Mouse (Mus musculus) urinary bladder, postnatal 14 days (tissue): ENCODE results near the gene Hist1h1e.

Source experiments
- DNase-seq: peaks from one replicate; pipeline ENCODE4 v3.0.0; 2021; ENCODE audit warnings: low spot score

The Hist1h1e gene

DNA sequence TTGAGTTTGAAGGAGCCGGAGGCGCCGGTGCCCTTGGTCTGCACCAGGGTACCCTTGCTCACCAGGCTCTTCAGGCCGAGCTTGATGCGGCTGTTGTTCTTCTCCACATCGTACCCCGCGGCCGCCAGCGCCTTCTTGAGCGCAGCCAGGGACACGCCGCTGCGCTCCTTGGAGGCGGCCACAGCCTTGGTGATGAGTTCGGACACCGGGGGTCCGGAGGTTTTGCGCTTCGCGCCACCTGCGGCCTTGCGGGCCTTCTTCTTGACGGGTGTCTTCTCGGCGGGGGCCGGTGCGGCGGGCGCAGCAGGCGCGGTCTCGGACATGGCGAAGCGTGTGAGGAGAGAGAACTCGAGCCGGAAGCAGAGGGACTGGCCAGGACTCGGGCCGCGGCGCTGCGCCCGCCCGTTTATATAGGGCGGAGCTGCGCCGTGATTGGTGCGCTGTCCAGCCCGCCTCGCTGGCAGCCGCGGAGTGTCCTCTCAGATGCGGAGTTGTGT, at the start of gene Hist1h1e:
TSS of gene Hist1h1e (minus strand) at position 384 of the 497 bp plus-strand sequence.
- peak; percentile 91 for DNase-seq

DNA sequence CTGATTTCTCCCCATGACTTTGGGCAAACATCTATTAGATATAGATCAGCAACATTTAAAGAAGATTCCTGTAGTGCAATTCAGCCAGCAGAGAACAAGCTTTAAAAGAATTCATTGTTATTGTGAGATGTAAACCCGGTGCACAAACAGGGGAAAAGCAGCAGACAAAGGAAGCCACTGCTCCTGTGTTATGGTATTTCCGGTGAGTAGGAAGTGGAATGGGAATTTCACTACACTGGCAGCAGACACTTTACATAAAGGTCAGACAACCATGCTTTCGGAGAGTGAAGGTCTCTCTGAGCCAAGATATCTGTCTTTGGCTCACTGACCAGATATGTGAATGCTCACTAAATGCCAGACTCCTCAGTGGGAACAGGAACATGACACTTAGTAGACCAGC, 40.2 kb upstream of the Hist1h1e start:
- DNase-seq = no peak

DNA sequence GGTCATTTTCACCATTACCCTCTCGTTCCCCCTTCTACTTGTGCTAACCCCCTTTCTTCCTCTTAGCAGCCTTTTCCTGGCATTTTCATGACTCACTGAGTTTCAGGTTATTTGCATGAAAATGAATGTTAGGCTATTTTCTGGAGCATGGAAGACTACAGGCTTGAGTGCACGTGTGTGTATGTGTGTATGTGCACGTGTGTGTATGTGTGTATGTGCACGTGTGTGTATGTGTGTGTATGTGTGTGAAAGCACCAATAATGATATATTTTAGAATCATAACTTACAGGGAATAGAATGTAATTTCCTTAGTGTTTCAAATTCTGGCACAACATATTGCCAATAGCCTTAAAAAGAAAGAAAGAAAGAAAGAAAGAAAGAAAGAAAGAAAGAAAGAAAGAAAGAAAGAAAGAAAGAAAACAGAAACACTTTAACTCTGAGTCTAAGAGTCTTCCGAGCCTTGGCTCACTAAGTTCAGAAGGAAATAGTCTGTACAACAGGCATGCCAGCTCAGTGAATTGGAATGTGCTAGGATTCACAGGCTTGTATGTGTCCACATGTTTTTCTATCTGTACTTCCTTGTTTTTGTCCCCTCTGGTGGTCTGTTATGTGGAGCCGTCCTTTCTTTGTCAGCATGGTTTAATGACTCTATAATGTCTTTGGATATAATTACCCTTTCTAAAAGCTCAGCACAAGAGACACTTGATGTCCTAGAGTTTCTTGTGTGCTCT, 37.4 kb upstream of the Hist1h1e start:
- DNase-seq = no peak

DNA sequence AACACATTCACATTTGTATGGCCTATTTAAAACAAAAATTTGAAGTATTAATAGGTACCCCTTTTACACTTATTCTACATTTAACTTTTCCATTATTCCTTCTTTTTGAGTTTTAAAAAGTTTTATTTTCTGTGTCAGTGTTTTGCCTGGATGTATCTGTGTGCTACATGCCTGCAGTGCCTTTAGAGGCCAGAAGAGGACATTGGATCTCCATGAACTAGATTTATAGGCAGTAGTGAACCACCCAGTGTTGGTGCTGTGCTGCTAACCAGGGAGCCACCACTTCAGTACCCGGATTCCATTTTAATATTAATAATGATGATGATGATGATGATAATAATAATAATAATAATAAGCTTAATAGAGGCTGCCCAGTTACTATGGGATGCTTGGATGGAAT, 8.3 kb upstream of the Hist1h1e start:
- no peak for DNase-seq

DNA sequence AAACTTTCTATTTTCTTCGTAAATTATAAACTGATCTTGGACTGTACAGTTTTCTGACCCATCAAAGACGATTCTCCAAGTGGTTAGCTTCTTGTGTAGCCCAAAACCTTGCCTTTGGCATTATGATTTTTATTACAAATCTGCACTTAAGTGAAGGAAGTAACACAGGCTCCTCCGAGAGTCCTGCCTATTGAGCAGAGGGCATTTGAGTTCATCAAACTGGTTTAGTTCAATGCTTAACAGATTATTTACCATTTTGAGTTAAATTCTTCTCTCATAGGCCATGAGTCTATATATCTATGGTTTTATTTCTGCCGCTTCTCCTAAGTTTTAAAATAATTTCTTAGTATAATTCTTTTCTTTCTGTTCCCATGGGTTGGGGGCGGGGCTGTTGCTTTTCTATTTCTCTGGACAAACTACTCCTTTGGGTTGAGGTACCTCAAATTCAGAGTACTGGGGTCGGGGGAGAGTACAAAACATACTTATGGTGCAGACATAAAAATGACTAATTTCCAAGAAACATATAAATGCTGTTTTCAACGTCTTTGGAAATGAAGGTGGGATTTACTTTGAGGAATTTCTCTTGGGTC, 598 bp upstream of the Hist1h1e start:
- DNase-seq = no peak

DNA sequence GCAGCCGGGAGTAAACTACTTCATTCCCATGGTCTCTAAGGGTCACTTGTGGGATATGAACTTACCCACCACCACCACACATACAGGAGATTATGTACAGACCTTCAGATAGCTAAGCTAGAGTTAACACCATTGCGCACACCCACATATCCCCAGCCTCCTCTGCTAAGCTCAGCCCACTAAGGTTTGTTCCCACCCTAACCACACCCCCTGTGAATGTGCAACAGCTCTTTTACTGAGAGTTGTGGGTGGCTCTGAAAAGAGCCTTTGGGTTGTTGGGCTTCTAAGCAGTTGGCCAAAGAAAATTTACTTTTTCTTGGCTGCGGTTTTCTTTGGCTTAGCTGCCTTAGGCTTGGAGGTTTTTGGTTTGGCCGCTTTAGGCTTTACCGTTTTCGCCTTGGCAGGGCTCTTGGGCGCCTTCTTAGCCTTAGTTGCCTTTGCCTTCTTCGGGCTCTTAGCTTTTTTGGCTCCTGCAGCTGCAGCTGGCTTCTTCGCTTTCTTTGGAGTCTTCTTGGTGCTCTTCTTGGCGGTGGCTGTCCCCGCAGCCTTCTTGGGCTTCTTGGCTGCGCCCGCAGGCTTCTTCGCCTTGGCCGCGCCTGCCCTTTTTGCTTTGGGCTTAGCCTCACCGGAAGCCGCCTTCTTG, 705 bp downstream of the Hist1h1e start:
- peak; percentile 79 for DNase-seq

DNA sequence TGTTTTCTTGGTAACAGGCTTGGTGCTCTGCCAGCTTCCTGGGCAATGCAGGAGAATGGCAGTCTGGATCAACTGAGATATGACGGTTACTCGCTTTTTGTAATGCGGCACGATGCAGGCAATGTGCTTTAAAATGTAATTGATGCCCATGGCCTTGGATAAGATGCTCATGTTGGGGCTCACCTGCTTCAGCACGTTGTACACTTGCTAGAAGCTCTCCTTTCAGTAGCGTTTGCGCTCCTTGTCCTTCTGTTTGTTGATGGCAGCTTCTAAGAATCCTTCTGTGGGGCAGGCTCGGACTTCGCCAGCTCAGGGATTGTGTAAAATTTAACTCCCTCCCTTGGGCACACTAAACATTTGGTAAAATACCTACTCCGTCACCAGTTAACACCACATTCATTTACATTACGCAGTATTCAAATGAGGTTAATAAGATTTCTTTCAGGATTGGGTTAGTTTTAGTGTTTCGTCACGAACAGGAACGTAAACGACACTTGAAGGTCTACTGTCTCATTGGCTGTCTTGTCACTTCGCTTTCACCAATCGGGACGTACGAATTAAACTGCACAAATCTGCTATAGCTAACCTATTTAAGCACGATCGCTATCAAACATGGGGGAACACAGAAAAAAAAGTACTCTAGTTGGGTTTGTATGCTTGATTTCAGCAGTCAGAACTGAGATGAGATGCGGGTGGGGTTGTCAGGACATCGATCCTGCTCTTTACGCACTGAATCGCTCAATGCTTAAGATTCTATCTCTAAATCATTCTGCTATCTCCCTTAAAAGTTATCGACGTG, 1.4 kb downstream of the Hist1h1e start, which contains the start of gene Hist1h2be:
TSS of gene Hist1h2be (minus strand) at position 392 of the 799 bp plus-strand sequence.
- DNase-seq = peak; percentile 65

DNA sequence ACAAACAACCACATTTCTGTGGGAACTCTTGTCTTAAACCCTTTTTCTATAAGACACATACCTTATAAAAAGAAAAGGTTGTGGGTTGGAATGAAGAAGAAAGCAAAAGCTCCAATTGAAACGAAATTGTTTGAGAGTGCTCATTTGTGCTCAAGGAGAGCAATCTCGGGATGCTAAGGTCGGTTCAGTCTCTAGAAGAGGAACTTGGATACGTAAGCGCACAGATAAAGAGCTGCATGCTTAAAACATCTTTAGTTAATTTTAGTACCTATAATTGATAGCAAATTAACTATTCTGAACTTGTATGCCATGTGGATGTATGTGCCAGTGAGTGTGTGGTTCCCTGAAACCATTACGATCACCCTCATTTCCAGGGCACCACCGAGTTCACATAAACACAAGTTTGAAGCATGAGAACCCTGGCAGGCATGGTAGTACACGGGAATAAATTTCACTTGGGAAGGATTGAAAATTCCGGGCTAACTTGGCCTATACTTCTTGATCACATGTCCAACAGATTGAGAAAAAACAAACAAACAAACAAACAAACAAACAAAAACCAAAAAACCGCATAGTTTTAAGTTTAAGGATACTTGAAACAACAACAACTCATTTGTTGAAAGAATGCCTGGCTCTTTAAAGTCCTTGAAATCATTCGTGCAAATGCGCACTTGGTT, 2.2 kb downstream of the Hist1h1e start:
- no peak for DNase-seq

DNA sequence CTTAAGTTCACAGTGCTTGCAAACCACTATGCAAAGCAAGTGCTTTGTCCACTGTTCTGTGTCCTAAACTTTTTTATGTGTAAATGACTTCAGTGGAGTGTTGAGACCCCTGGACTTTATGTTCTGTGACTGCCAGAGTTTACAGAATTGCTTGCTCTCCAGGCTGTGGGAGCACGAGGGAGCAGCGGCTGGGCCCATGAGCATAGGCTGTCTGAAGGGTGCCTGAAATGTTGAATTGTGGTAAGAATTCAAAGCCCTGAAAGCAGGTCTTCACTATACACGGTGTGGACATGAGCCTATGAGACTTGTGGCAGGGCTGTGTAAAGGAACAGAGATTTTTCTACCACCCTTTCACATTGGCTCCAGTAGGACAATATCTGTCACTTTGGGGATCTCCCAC, 10.7 kb downstream of the Hist1h1e start:
- DNase-seq = no peak

DNA sequence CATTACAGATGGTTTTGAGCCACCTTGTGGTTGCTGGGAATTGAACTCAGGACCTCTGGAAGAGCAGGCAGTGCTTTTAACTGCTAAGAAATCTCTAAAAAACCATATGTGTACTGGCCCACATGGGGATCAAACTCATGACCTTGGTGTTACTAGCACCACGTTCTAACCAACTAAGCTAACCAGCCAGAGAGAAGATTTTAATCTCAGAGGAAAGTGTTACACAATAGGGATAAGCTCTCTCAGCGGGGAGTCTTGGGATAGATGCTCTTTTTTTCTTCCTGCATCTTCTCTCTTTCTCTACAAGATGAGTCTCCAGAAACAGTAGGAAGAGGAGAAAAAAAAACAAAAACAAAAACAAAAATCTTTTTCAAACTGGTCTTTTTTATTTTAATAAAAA, 12.0 kb downstream of the Hist1h1e start:
- no peak for DNase-seq

DNA sequence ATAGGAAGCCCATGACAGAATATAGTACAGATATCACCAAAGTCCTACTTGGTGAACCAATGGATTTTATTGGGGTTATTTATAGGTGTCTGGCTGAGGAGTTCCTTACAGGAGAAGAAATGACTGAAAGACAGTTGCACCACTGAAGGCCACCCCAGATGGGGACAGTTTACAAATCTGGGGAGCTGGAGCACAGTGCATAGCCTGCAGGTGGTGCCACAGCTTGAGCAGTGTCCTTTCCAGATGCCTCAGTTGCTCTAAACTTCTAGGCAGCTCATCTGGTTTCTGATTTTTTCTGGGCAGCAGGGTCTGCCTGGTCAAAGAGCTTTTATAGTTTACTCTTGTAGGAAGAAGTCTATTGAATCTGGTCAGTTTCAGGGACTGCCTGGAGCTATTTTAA, 12.5 kb downstream of the Hist1h1e start:
- no peak for DNase-seq

DNA sequence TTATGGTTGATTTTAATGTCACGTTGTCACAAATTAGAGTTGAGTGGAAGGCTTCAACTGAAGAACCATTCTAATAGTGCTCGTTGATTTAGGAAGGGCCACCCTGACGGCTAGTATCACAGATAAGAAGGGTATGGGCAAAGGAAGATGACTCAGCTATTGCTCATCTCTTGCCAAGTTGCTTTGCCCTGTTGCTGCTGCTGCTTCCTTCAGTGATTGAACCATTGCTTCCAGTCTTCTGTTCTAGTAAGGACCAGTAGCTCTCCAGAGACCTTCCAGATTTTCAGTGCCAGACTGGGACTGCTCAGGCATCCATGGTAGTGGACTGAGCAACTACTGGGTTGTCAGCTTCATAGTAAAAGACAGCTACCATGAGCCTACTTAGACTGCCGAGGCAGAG, 13.1 kb downstream of the Hist1h1e start:
- DNase-seq = no peak

DNA sequence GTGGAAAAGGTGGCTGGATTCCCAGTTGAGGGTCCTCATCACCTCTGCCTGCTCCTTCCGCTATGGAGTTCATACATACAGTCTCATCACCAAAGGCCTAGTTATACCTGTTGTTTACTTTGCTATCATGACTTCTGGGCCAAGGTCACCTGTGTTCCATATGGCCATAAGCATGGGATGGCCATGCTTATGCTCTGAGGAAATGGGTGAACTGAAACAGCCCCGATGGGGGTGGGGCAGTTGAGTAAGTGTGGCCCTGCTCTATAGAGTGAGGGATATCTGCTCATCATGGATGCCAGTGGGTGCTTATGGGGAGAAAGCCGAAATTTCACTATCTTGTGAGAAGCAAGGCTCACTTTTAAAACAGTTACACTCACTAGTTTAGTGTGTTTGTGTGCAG, 17.3 kb downstream of the Hist1h1e start:
- no peak for DNase-seq

DNA sequence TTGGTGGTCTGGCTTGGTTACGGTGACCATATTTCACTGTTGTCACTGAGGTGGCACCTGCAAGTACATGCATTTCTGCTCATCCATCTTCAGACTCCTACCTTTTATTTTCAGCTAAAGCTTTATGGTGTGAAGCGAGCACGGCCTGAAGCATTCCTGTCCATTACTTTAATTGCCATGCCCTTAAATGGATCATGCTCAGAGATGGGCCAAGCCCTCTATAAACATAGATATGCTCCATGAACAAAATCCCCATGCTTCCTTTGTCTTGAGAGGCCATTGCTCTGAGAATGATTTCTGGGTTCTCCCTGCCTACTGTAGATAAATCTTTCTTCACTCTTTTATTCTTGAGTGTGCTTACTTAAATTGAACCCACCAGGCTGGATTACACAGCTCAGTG, 17.9 kb downstream of the Hist1h1e start:
- no peak for DNase-seq

DNA sequence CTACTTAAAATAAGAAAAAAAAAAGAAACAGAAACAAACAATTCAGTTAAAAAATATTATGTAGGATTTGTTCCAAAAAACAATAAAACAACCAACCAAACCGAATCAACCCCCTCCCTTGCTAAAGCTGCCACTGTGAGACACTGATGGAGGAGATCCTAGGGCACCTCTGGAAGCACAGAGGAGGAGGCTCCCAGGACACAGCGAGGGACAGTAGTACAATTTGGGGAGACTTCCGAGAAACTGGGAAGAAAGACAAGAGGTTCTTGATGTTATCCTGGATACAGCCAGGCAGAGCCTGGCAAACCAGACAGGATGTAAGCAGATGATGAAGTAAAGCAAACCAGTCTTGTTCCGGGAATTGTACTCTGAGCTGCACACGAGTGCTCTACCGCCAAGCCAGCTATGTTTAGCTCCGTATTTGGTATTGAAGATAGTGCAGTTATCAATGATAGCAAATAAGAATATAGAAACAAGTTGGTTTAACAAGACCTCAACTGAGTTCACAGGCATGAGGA, 19.1 kb downstream of the Hist1h1e start:
- DNase-seq = no peak

DNA sequence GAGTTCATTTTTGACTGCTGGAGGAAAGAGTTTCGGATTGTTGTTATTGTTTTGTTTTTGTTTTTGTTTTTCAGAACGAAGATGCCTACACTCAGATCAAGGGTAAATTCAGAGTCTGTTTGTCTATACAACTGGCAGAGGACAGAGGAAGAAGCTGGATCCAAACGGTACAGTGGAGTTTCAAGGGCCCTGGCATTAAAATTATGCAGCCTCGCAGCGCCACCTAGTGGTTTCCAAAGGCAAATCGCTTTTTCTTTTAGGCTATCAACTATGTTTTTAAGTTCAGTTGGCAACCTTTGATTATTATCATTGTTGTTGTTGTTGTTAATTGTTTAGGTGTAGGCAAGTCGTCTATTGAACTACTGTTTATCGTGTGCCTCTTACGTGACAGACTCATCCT, 24.4 kb downstream of the Hist1h1e start:
- DNase-seq = peak; percentile 81

DNA sequence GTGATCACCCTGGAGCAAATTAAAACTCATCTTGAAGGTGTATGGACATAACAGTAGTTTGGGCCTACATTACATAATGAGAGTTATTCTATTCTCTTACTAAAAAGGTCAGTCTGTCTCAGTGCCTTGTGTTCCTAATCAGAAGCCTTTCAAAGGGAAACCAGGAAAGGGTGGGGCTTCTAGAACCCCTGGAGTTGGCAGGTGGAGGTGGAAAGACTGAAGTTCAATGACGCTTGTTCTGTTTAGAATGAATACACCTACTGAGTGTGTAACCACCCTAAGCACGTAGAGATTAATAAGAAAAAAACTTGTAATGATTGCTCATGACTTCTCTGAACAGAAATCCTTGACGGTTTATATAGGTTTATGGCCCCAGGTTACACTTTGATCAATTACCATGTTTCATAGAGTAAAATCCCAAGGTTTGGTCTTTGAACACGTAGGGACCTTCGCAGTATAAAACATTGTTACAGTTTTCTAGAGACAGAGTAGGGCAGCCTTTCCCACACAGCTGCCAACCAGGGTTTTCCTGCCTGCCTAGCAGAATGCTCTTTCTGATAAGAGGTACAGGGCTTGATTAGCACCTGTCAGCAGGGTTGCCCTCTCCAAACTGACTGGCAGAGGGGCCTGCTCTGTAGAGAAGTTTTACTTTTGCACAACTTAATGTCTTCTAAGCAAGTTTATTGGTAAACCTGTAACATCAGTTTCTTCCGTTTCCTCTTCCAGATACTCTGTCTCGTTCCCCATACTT, 26.6 kb downstream of the Hist1h1e start:
- no peak for DNase-seq

DNA sequence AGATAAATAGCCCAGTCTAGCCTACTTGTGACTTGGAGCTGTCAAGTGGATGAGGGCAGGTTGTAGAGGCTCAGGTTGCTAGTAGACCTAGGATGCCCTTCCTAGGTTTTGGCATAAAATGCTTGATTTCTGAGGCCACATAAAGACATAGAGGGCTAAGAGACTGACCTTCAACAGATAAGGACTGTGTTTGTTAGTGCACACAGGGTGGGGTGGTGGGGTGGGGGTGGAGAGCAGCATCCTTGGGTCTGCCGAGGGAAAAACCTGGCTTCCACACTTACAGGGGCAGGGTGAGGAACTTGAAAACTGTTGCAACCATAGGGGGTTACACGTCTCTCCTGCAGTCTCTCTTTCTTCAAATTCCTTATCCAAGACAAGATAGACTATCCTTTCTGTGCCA, 27.2 kb downstream of the Hist1h1e start:
- no peak for DNase-seq

DNA sequence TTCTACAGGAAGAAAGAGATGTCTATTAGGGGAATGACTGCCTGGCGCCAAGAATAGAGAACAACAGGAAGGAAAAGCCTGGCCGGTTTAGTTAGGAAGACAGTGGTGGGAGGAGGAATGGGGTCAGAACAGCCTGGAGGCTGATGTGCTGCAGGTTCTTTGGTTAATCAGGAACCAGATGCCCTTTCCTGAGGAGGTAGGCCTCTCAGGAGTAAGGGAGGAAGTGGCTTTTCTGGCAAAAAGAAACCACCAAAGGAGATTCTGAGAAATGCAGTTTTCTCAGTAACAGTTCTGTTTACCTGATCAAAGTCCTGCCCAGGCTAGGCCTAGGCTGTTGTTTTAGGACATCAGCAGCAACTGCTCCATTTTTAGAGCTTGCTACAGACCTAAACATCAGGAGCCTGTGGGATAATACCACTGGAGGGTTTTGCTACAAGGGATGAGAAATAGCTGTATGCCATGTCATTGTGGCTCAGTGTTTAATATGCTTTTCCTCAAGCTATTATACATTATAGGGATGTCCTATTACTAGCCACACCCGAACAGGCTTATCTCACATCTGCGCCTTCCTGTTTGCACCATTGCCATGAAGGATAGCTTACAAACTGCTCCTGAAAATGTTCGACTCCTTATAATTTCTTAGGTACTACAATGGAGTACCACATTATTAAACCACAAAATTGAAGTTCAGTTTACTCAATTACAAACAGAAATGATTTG, 29.1 kb downstream of the Hist1h1e start:
- peak; percentile 23 for DNase-seq

DNA sequence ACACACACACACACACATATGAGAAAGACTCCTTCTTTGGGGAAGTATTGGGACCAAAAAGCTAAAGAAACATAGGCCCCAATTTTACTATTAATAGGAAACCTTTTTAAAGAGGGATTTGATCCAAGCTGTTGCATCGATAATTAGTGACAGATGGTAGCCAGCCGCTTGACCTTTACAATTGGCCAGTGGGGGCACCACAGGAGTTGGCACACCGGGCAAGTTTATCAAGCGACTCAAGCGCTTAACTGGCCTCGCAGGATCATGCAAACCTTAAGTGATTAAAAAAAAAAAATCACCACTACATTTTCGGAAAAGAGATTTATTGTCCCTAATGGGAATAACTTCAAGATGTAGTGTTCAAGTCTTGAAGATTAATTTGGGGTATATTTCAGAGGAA, 29.7 kb downstream of the Hist1h1e start:
- no peak for DNase-seq
